Comparison of ENCODE assay signal across 8 mouse cellular contexts in the genomic region with DNA sequence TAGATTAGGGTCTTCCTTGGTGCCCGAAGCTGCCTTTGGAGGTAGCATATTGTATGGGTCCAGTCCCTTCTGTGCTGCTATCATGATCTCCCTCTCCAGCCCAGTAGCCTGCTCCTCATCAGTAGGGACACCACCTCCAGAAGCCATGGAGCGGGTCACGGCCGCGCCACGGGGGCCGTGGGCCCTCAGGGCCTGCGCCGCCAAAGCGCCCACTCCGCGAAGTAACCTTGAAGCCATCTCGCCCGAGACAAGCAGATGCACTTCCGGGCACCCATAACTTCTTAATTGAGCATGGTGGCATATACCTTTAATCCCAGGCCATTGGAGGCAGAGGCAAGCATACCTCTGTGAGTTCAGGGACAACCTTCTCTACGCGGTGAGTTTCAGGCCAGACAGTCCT. TPM values are rescaled to one million over a fixed set of nuclear protein-coding genes. Genes with fewer than 3 reads are reported as not detected.
DNase-seq lines count a peak whose midpoint lies in the region; TF ChIP-seq lines count a peak whose summit lies in the region.
"Not testable (repeated sequence)": the region's sequence is repeated elsewhere in the genome, so short reads cannot be mapped to it uniquely, and the experiment has no call there.

A gene (minus strand): TSS at position 237 of the 400 bp plus-strand sequence.

- not testable (repeated sequence) for H3K27me3 ChIP-seq in heart, adult 2 months (ENCODE audit: control insufficient read depth, insufficient read depth, low read length); myocyte (ENCODE audit: control insufficient read depth, insufficient read depth, insufficient read length)

- TF ChIP-seq EP300 in heart, adult 2 months (IDR thresholded peaks at IDR 0.05; ENCODE audit: insufficient read depth, low read depth, low read length): not testable (repeated sequence)

- not testable (repeated sequence) for H3K27ac ChIP-seq in ES-E14 (ENCODE audit: insufficient read depth, low read depth, low read length, poor library complexity, severe bottlenecking); gastrocnemius, adult 2 months; heart, adult 2 months

- H3K4me3 ChIP-seq in ES-E14 (ENCODE audit: insufficient read depth in 1 of 2, low read depth in 1 of 2, low read length in 2 of 2, poor library complexity in 1 of 2, severe bottlenecking in 1 of 2); gastrocnemius, adult 2 months; heart, adult 2 months; myocyte: not testable (repeated sequence)

- not testable (repeated sequence) for H3K9me3 ChIP-seq in ES-E14 (ENCODE audit: control insufficient read depth, insufficient read depth, low read depth, low read length)

- not testable (repeated sequence) for DNase-seq in ES-E14 (ENCODE audit: low read depth, low spot score); adrenal gland, postnatal 4 days (ENCODE audit: low spot score in 2 of 2); gastrocnemius, adult 2 months; heart, adult 2 months; heart, postnatal 25 days (ENCODE audit: low spot score); large intestine, adult 2 months (ENCODE audit: low read depth, low spot score); left cerebral cortex, adult 8-10 months (ENCODE audit: low spot score in 2 of 2)

- TF ChIP-seq POLR2A in heart, adult 2 months (IDR thresholded peaks at IDR 0.05; ENCODE audit: insufficient read depth, low read depth, low read length); myocyte (IDR thresholded peaks at IDR 0.05; ENCODE audit: insufficient read length, low read depth): not testable (repeated sequence)

- TF ChIP-seq CTCF in gastrocnemius, adult 2 months (IDR thresholded peaks at IDR 0.05); heart, adult 2 months (IDR thresholded peaks at IDR 0.05): not testable (repeated sequence)

- intact Hi-C loops in gastrocnemius, adult 2 months (cut with DNase I); heart, adult 2 months (cut with DNase I); heart, postnatal 25 days (cut with DNase I): not testable (repeated sequence)

- H3K4me1 ChIP-seq in ES-E14 (ENCODE audit: control insufficient read depth in 2 of 2, insufficient read depth in 2 of 2, low read length in 2 of 2, poor library complexity in 1 of 2); heart, adult 2 months (ENCODE audit: control insufficient read depth, insufficient read depth, low read length): not testable (repeated sequence)

- not testable (repeated sequence) for H3K79me2 ChIP-seq in heart, adult 2 months (replicated peaks; ENCODE audit: control insufficient read depth, insufficient read depth, low read length); myocyte (ENCODE audit: control insufficient read depth, insufficient read depth)

- WGBS in heart, adult 2 months: 94% methylated on average over 17 of the region's 17 CpGs
- 93% methylated on average over 17 of the region's 17 CpGs for WGBS in large intestine, adult 2 months

- in situ Hi-C loops in ES-E14 (cut with MboI; ENCODE audit: low sequenced_read_pairs in 2 of 2, unreplicated experiment in 2 of 2): not testable (repeated sequence)

- H3K36me3 ChIP-seq in ES-E14 (ENCODE audit: control insufficient read depth, insufficient read depth, low read length, poor library complexity, severe bottlenecking); heart, adult 2 months (ENCODE audit: control insufficient read depth, insufficient read depth, low read length); myocyte (ENCODE audit: control insufficient read depth, insufficient read depth): not testable (repeated sequence)

- H3ac ChIP-seq in myocyte (ENCODE audit: control insufficient read depth, insufficient read length): not testable (repeated sequence)

- not testable (repeated sequence) for H3K4me2 ChIP-seq in myocyte (ENCODE audit: low read depth)

- H3K9ac ChIP-seq in ES-E14 (ENCODE audit: insufficient read depth, low read depth, low read length, poor library complexity, severe bottlenecking); heart, adult 2 months (ENCODE audit: low read depth, low read length): not testable (repeated sequence)

RNA-seq across cellular contexts. Expression of the gene that starts here (rescaled TPM):
- 23.4 and 35.7 TPM in 2 replicates for total RNA-seq in ES-E14 (2012; rRNA removed)
- 10 to 100 TPM; 83.5 to 90.6 TPM for total RNA-seq in adrenal gland, postnatal 4 days (2021)
- total RNA-seq in gastrocnemius, adult 2 months (2021): 100 to 1,000 TPM; 119 to 160 TPM
- 100 to 1,000 TPM; 241 to 252 TPM for total RNA-seq in heart, adult 2 months (2021)
- polyA plus RNA-seq in heart, adult 2 months (2012; rRNA removed): 65.2 and 74.9 TPM in 2 replicates
- total RNA-seq in heart, postnatal 25 days (2021): 100 to 1,000 TPM; 251 to 252 TPM
- 23.7 and 33.7 TPM in 2 replicates for polyA plus RNA-seq in large intestine, adult 2 months (2012; rRNA removed)
- 10 to 100 TPM; 39.0 to 60.7 (median 52.2) TPM for total RNA-seq in left cerebral cortex, adult 8-10 months (2022)
- polyA plus RNA-seq in myocyte (2012; fragmentation: generic; extraction: Trizol): 29.0 TPM
